Mouse (Mus musculus): ENCODE results near the gene Exoc3l4.

The Exoc3l4 gene

DNA sequence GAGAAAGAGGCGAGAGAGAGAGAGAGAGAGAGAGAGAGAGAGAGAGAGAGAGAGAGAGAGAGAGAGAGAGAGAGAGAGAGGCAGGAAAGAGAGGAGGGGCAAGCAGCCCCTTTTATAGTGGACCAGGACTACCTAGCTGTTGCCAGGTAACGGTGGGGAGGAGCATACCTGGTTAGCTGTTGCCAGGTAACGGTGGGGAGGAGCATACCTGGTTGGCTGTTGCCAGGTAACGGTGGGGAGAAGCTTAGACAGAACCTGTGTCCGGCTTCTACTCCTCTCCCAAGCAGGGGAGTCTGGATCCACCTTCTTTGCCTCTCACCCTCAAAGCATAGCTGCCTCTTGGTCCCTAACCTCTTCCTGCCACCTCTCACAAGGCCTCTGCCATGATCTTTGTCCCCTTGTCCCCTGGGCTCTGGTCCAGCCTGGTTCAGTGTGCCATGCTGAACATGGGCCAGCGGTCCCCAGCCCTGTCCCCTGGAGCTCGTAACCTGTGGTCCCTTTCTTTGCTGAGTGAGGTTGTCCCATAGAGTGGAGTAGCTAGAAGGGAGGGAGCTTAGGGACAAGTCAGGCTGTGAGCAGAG is 17.4 kb downstream of the Exoc3l4 start:
- DNase-seq (ENCODE audit: low spot score in 2 of 2) = no peak

DNA sequence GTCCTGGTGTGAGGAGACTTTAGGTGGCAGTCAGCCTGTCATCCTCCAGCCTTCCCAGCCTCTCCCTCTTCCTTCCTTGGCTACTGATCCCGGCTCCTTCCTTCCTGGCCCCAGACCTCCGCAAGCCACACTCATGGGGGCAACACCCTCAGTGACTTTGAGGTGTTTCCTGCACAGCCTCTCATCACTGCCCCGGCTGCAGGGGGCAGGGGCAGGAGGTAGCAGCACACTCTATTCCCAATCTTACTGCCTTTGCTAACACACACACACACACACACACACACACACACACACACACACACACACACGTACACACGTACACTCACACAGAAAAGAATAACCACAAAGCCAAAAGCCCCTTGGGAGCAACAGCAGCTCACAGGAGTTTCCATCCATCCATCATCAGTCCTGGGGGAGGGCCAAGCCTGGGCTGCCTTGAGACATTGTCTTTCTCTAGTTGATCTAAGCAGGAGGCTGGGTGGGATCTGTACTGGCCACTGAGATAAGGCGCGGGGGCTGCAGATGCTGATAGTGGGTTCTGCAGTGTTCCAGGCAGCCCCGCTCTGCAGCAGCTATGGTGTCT is 18.0 kb downstream of the Exoc3l4 start:
- peak; percentile 32 to 62 for DNase-seq (ENCODE audit: low spot score in 2 of 2)

DNA sequence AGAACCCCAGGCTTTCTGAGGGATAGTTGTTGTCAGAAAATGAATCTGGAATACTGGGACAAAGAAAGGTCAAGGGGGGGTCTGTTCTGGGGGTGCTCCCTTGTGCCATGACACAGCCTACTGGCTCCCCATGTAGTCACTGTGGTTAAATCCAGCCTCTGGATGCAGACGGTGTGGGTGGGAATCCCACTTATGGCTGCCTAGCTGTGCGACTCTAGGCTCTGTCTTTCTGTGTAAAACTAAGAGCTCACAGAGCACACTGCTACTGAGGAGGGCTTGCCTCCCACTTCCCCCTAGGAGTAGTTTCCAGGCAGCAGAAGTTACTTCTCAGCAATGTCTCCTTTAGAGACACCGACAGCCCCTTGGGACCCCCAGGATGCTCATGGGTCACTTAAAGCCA is 19.4 kb downstream of the Exoc3l4 start:
- no peak for DNase-seq (ENCODE audit: low spot score in 2 of 2)

DNA sequence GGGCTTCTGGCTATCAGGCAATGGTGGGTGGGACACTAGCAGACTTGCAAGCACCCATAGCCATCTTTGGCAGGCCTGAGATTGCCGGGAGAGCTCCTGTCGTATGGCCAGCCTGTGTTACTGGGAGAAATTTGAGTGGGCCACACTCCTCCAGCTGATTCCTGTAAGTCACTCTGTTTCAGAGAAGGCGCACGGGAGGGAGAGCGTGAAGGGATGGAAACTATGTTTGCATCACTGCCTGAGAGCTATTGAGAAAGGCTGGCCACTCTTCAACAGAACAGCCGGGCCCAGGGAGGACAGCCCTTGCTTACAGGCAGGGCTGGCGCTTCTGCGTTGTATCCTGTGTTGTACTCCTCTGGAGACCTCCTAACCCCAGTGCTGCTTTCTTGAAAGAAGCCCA is 19.8 kb downstream of the Exoc3l4 start:
- DNase-seq (ENCODE audit: low spot score in 2 of 2) = no peak

DNA sequence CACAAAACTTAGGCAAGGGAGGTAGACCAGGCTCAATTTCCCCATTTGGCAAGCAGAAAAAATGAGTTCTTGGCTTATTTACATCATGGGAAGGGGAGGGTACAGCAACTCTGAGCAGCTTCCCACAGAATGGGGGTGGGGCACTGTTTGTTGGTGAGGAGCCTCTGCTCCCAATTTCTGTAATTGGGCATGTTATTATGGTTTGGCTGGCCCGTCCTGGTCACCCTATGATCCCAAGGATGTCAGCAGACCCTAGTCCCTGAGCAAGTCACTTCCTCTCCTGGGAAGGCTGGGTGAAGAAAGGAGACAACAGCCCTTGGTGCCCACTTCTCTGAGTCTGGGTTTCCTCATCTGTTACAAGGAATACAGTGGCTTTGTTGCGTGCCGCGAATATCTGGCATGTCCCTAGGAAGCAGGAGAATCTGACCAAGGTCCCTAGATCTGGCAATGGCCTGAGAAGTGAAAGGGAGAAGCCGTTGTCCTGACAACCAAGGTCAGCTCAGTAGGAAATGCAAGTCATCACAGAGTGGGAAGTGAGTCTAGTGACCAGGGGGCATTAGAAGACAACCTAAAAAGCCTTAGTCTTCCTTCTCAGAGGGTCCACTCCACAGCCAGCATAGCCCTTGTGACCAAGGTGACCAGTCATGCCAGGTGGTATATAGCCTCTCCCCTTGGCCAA is 20.5 kb downstream of the Exoc3l4 start:
- DNase-seq (ENCODE audit: low spot score in 2 of 2) = no peak

DNA sequence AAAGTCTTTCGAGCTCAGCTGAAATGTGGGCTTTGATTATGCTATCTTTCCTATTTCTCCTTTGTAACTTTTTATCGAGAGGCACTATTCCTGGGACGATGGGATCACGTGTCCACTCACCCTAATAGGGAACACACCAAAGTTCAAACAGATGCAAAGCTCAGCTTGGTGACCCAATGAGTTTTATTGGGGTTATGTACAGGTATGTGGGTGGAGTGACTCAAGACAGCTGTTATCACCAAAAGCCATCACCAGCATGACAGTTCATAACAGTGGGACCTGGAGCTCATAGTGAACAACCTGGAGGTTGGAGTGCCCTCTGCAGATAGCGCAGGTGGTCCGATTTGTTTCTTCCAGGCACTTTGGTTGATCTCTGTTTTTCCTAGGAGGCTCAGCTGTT is 22.0 kb downstream of the Exoc3l4 start:
- no peak for DNase-seq (ENCODE audit: low spot score in 2 of 2)

DNA sequence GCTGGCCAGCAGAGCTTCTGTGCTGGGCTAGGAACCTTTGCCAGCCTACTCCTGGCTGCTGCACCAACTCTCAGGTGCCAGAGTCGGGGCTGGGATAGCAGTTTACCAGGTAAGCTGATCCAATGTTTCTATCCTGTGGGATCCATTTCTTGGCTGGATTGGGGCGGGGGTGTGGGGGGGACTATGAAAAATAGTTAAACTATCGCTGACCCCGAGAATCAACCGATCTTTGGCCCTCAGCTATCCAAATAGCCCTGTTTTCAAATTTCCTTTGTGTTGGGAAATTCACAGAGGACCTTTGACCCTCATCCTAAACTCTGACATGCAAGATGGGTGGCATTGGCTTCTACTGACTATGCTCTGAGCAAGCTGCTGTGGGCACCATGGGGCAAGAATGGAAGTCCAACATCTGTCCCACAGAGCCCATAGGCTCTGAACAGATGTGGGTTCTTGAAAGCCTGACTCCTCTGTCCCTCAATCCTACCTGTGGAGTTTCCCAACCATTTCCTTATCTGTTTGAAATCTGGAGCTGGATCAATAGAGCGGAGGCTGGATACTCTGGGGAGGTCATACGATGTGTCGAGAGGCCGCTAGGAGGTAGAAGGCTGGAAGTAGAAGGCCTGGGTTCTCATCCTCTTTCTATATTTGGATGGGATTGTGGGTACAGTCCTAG is 24.0 kb downstream of the Exoc3l4 start:
- DNase-seq (ENCODE audit: low spot score in 2 of 2) = no peak

DNA sequence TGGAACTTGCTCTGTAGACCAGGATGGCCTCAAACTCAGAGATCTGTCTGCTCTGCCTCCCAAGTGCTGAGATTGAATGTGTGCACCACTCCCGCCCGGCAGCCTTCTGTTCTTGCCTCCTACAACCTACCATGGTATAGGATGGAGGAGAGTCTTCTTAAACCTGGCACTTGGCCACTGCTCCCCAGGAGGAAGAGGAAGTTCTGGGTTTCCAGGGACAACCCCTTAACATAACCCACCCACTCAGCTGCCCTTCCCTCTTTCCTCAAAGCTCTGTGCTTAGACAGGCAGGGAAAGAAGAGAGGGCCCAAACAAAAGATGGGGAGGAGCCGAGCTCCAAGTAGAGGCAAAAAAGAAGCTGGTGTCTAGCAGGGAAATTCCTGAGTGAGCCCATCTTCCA is 24.7 kb downstream of the Exoc3l4 start:
- DNase-seq (ENCODE audit: low spot score in 2 of 2) = no peak

DNA sequence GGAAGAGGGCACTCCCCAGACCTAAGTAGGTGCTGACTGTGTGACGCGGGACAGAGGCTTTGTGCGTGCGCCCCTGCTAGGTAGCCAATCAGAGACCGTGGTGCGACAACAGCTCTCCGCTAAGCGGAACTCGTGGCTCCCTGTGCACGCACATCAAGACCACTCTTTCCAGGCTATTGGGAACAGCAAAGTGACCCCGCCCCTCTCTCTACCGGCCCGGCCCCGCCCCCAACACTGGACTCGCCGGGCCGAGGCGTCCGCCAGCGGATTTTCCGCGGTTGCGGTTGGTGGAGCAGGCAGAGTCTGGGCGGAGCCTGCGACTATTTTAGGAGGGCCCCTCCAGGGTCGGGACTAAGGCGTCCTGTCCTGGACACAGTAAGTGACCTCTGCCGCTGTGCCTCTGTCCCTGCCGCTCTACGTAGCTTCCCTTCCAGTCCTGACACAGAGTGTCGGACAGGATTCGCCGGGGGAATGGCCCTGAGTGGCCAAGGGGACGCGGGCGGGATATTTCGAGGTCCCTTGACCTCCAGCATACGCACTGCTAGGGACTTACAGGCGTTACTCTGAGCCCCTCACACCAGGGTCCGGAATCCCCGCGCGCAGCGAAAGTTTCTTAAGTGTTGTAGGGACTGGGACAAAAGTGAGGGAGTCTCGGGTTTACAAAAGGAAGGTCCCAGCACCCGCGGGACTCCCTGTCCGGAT is 25.6 kb downstream of the Exoc3l4 start, which contains the start of gene Tnfaip2:
Tnfaip2 (plus strand) TSS at position 161 of the 702 bp plus-strand sequence.
- peak; percentile 76 to 86 for DNase-seq (ENCODE audit: low spot score in 2 of 2)

DNA sequence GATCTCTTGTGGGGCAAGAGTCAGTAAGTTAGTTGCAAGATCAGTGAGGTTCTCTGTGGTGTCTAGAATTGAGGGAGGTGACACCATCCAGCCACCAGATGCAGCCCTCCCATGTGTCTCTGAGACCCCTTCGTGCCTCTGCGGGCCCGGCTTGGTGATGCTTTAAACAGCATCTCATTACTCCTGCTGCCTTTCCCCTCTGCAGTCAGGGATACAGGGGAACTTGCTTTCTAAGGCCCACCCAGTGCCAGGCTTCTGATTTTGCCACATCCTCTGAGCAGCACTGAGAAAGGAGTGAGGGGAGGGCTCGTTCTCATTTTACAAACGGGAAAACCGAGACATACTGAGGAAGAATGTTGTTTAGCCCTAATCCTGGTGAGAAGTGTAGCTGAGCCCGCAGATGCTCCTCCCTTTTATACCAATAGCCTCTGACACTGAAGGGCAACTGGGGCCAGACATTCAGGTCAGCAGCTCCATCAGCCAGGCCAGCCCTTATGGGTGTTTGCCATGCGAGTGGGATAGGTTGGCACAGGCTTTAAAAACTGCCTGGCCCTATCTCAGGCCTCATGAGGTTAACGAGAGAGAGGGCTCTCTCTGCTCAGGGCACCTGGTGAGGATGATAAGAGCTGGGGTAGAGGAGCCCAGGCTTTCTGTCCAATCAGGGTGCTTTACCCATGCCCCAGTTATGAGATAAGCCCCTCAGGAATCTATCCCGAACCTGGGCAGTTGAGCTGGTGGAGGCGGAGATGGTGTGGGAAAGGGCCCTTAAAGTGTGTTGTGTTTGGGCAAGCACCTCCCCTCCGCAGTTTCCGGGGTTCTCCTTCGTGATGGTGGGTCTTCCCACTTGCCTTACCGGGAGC is 26.4 kb downstream of the Exoc3l4 start:
- DNase-seq (ENCODE audit: low spot score in 2 of 2) = peak; percentile 72 to 84

DNA sequence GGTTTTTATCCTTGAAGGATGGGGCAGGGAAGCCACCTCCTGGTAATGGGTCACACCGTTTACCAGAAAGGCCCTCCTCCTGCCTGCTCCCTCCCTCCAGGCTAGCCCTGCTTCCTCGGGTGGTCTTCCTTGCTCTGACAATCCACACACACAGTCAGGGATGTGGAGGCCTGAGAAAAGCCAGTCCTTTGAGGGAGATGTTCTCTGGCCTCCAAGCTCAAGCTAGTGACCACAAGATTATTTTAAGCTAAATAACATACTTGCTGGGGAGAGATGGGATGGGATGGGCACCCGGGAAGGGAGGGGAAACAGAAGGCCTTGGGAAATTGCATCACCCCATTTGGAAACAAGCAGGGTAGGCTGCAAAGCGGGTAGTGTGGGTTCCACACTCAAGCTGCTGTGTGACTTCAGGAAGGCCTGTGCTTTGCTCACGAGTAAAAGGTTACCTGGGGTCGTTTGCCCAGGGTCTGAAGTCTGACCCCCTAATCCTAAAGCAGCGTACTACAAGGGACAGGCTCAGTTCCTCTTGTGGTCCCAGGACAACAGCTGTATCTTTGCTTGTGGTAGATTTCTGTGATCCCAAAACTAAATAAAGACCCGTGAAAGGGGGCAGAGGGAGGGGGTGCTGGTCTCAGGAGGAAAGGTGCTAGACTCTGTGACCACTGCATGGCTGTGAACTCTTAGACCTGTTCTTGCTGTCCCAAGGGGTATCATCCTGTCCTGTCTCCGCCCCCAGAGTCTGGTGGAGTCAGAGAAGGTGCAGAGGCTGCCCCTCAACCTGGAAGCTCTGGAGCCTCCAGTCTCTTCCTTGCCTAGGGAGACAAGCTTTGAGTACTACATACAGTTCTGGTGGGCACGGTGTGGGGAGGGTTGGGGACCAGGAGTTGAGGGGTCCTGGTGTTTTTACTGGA is 27.4 kb downstream of the Exoc3l4 start:
- no peak for DNase-seq (ENCODE audit: low spot score in 2 of 2)

DNA sequence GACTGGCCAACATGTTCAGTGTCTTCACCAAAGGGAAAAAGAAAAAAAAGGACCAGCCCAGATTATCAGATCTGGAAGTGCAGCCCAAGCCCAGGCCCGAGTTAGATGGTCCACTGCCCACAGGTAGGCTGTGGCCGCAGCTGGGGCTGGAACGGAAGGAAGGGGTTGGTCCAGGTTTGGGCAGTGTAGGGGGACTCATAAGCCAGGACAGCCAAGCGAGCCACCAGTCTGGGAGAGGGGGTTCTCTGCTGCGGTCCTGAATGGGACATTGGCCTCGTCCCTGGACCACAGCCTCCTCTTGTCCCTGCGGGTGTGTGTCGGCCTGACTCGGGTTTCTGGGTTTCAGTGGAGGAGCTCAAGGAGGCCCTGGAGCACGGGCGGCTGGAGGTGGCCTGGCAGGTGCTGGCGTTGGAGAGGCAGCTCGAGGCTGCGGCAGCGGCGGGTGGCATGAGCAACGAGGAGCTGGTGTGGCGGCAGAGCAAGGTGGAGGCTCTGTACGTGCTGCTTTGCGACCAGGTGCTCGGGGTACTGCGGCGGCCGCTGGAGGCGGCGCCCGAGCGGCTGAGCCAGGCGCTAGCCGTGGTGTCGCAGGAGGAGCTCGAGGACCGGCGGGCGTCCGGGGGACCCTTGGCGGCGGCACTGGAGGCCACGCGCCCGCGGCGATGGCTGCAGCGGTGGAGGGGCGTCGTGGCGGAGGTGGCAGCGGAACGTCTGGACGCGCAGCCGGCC is 28.5 kb downstream of the Exoc3l4 start:
- DNase-seq (ENCODE audit: low spot score in 2 of 2) = no peak

DNA sequence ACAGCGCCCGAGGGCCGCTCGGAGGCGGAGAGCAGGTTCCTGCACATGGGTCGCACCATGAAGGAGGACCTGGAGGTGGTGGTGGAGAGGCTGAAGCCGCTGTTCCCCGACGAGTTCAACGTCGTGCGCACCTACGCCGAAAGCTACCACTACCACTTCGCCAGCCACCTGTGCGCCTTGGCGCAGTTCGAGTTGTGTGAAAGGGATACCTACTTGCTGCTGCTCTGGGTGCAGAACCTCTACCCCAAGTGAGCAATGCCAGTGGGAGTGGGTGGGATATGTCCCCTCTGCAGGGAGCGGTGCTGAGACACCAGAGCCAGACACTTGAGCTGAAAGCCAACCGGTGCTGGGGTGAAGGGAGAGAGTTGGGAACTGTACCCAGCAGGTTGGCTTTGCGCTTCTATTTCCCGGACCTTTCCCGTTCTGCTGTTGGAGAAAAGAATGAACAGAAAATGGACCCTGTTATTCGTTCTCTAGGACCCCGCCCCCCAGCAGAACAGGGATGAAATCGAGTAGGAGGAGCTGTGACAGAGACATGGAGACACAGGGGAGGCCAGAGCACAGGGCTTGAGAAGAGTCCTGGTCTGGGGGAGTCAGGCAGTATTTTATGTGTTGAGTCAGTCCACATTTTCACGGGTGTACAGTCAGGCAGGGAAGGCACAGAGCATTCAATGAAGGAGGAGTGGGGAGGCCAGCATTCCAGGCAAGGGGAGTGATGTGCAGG is 29.2 kb downstream of the Exoc3l4 start:
- DNase-seq (ENCODE audit: low spot score in 2 of 2) = no peak

DNA sequence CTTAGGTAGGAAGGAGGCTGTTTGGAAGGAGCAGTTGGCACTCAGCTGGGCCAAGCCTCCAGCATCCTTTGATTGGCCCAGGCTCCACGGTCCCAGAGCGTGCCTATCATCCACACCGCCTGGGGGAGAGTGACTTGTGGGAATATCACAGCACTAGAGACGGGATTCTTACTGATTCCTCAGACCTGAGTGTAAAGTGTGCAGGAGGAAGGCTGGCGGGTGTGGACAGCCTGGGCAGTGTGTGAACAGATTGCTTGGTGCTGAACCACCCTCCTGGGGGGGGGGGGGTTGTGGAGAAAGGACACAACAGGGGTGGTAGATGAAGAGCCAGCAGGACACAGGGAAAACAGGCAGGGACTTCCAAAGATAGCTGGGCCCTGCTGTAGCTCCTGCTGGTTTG is 29.9 kb downstream of the Exoc3l4 start:
- no peak for DNase-seq (ENCODE audit: low spot score in 2 of 2)

DNA sequence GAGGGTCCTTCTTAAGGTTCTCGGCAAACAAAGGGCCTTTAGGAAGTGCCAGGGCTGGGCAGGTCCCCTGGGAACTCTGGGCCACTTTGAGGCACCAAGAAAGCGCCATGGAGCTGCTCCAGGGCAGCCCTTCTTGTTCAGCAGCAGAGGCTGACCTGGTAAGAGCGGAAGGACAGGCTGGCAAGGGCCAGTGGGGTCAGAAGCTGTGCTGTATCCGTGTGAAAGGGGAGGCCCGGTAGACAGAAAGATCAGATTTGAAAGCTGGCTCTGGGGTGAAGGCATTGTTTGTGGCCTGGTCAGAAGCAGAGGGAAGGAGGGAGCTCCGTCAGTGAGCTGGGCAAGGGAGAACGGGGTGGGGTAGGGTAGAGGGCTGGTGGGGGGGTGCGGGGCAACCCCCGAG is 30.5 kb downstream of the Exoc3l4 start:
- no peak for DNase-seq (ENCODE audit: low spot score in 2 of 2)

DNA sequence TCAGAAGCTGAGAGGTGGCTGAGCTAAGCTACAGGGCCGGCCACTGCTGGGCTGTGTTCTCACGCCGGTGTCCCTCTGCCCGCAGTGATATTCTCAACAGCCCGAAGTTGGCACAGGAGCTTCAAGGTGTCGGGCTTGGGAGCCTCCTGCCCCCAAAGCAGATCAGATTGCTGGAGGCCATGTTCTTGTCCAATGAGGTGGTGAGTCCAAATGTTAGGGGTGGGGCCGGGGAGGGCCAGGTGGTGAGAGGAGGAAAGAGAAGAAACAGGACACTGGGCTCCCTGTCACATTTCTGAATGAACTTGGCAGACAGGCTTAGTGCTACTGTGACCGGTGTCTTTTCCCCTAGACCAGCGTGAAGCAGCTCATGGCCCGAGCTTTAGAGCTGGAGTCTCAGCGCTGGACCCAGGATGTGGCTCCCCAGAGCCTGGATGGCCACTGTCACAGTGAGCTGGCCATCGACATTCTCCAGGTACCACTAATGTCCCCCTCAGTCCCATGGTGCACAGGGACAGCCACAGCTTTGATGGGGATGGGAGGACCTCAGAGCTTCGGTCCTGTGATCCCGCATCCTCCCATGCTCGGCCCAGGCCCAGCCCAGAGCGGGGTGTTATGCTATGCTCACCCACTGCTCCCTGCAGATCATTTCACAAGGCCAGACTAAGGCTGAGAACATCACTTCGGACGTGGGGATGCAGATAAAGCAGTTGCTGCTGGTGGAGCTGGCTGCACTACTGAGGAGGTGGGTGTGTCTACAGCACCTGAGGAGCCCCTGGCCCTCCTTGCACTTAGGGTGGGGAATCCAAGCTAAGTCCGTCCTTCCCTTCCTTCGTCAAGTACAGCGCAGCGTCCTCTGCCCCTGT is 31.3 kb downstream of the Exoc3l4 start:
- no peak for DNase-seq (ENCODE audit: low spot score in 2 of 2)

DNA sequence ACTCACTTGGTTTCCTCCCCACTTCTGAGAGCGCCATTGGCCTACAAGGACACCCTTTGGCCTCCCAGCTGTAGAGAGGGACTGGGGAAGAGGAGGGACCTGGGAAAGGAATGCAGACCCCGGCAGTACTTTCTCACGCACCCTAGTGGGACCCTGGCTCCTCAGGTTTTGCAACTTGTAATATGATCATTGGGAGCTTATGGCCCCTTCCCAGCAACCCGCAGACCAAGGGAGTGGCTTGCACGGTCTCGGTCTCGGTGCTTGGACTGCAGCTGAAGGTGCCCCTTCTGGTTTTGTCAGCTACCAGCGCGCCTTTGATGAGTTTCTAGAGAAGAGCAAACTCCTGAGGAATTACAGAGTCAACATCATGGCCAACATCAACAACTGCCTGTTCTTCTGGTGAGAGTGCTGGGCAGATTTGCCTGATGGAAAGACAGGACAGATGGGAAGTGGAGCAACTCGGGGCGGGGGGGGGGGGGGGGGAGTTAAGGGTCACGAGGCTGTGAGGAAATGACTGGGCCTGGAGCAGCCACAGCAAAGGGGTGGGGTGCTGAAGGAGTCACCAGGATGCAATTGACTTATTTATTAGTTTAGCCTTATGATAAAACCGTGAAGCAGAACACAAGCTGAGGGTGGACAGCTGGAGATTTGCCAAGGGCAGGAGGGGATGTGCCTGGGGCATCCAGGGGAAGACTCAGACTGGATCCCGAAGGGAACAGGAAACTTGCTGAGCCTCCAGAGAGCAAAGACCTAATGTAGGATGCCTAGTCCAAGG is 32.3 kb downstream of the Exoc3l4 start:
- no peak for DNase-seq (ENCODE audit: low spot score in 2 of 2)

Data from spleen, postnatal 36 days (tissue).